11 mouse cellular contexts compared by ENCODE assay signal in the genomic region with DNA sequence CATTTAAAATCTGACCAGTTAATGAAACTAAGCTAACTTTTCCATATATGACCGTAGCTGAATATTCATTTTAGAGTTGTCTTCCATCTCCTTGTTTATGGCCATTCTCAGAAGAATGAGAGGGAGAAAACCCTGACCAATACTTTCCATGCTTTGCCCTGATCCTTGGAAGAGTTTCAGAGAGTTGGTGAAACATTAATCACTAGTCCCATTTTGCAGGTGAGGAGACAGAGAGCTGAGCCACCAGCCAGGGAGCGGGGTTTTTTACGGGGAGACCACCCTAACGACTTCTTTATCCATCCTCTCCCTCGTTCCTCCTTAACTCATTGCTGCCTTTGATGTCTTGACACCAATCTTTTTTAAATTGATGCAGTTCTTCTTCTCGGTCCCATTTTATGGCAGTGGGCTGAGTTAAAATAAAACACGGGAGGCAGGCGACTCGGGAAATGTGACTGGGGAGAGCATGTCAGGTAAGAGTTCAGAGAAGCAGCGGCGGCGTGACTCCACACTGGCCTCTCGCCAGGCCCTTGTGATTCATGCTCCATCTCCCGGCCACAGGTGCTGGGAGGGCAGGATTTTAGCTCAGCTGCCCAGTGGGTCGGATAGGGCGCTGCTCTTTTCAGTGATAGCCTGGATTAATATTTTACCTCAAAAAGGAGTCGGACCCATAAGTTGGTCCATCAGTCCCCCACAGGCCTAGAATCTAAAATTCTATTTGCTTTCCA.
A peak's percentile ranks its signal among the peaks of the same experiment; 100 is the strongest.
DNase-seq lines count a peak whose midpoint lies in the region.
"Had no signal": no experiment of that assay in that cellular context is flagged by ENCODE, and none has a peak within 500 bp of the region (broad histone marks: within the 10 kb centered on the region; RNA-seq: fewer than 3 reads in every experiment).

No protein-coding gene starts in this region.

- peak; percentile 41 for DNase-seq in heart, adult 8-10 months (ENCODE audit: low spot score)
- no peak for DNase-seq in heart, postnatal 25 days (ENCODE audit: low spot score)
- peak; percentile 55 for DNase-seq in adrenal gland, postnatal 25 days
- peak; percentile 74 to 86 for DNase-seq in kidney, postnatal 4 days
- DNase-seq in lung, postnatal 4 days: peak; percentile 31 to 55
- no peak for DNase-seq in left cerebral cortex, postnatal 36 days (ENCODE audit: low spot score in 2 of 2)
- no peak for DNase-seq in forebrain, embryonic 10.5 days (ENCODE audit: extremely low spot score, low spot score)
- DNase-seq in left cerebral cortex, adult 9 months (ENCODE audit: low spot score in 2 of 2): no peak
- DNase-seq: gastrocnemius, postnatal 36 days; lung, embryonic 14.5 days had no signal

- H3K4me1 ChIP-seq in forebrain, embryonic 10.5 days: peaks cover 27% of the 10 kb centered on the region

- no peak overlapping the region for H3K27ac ChIP-seq in forebrain, embryonic 10.5 days
- H3K27ac ChIP-seq: neural tube, embryonic 13.5 days had no signal

- H3K27me3 ChIP-seq in forebrain, embryonic 10.5 days (ENCODE audit: poor library complexity, severe bottlenecking): peaks cover 9% of the 10 kb centered on the region; the same call in 1 of the 2 replicates
- H3K27me3 ChIP-seq: neural tube, embryonic 13.5 days had no signal

- H3K4me3 ChIP-seq in forebrain, embryonic 10.5 days: no peak overlapping the region
- H3K4me3 ChIP-seq: neural tube, embryonic 13.5 days had no signal

- H3K9me3 ChIP-seq in forebrain, embryonic 10.5 days: peaks cover 5% of the 10 kb centered on the region; the same call in 1 of the 2 replicates

- H3K36me3 ChIP-seq in forebrain, embryonic 10.5 days (replicated peaks): no peaks in the 10 kb centered on the region
- H3K36me3 ChIP-seq: neural tube, embryonic 13.5 days had no signal

- intact Hi-C loops in heart, postnatal 25 days (cut with DNase I): no loop called here
- intact Hi-C loops in left cerebral cortex, postnatal 36 days (cut with DNase I): no loop called here

- 86% methylated on average over 17 of the region's 17 CpGs for WGBS in forebrain, embryonic 10.5 days

Comparison
In these comparisons a context has a peak if more than half of its experiments do, and no peak if none do; other contexts are left out.
1. DNase-seq: peak in heart, adult 8-10 months (single experiment), adrenal gland, postnatal 25 days (single experiment), kidney, postnatal 4 days (2 of 2) and lung, postnatal 4 days (2 of 2); none in heart, postnatal 25 days (single experiment), left cerebral cortex, postnatal 36 days (0 of 2), forebrain, embryonic 10.5 days (single experiment) and left cerebral cortex, adult 9 months (0 of 2).